Mouse (Mus musculus) spleen, adult 10 weeks (tissue): ENCODE results near the gene Olfr123. TPM values are rescaled to one million over a fixed set of nuclear protein-coding genes. Genes with fewer than 3 reads are reported as not detected.

Experiments
- polyA plus RNA-seq: library from polyadenylated mRNA; stranded (reverse); fragments of 350-450 nt; fragmentation: Illumina TruSeq; extraction: RNeasy Lipid Tissue Mini Kit (QIAGEN cat#74804); gene quantifications from one replicate; pipeline ENCODE4 v1.2.3, GENCODE M21; 2015; ENCODE audit warnings: low replicate concordance; ENCODE audit not compliant: insufficient read depth

Gene Olfr123
- not detected for polyA plus RNA-seq

GRCm38 (mm10) chr17:37793229-37793628 is at the start of gene Olfr123:
Olfr123 (plus strand) TSS chr17:37793529.

GRCm38 (mm10) chr17:37768307-37768706 is 25.0 kb upstream of the Olfr123 start, which contains the start of gene Olfr122:
Olfr122 (plus strand) TSS chr17:37768607.

GRCm38 (mm10) chr17:37799588-37799987 is 6.3 kb downstream of the Olfr123 start, which contains the start of gene Olfr124:
Olfr124 (plus strand) TSS chr17:37799888.

GRCm38 (mm10) chr17:37832649-37833048 is 39.3 kb downstream of the Olfr123 start, which contains the start of gene Olfr125:
Olfr125 (plus strand) TSS chr17:37832949.

GRCm38 (mm10) chr17:37847183-37847582 is 53.9 kb downstream of the Olfr123 start, which contains the start of gene Olfr126:
Olfr126 (plus strand) TSS chr17:37847483.

Other genes starting within 250 kb of the Olfr123 start
- not detected for gene Olfr112, start 224.1 kb upstream of the Olfr123 start, polyA plus RNA-seq
- gene Olfr113, start 215.9 kb upstream of the Olfr123 start, polyA plus RNA-seq, result not detected
- not detected for gene Olfr114, start 200.8 kb upstream of the Olfr123 start, polyA plus RNA-seq
- gene Olfr115, start 166.4 kb upstream of the Olfr123 start, polyA plus RNA-seq, result not detected
- gene Olfr116, start 166.3 kb upstream of the Olfr123 start, polyA plus RNA-seq, result not detected
- not detected for gene Olfr117, start 129.7 kb upstream of the Olfr123 start, polyA plus RNA-seq
- gene Olfr118, start 126.5 kb upstream of the Olfr123 start, polyA plus RNA-seq, result not detected
- gene Olfr119, start 97.0 kb upstream of the Olfr123 start, polyA plus RNA-seq, result not detected
- gene Olfr120, start 71.7 kb upstream of the Olfr123 start, polyA plus RNA-seq, result not detected
- gene Olfr121, start 44.7 kb upstream of the Olfr123 start, polyA plus RNA-seq, result not detected
- not detected for gene Olfr122, start 24.9 kb upstream of the Olfr123 start, polyA plus RNA-seq
- not detected for gene Olfr124, start 6.4 kb downstream of the Olfr123 start, polyA plus RNA-seq
- not detected for gene Olfr125, start 39.4 kb downstream of the Olfr123 start, polyA plus RNA-seq
- not detected for gene Olfr126, start 54.0 kb downstream of the Olfr123 start, polyA plus RNA-seq
- not detected for gene Olfr127, start 106.9 kb downstream of the Olfr123 start, polyA plus RNA-seq
- gene Olfr128, start 127.0 kb downstream of the Olfr123 start, polyA plus RNA-seq, result not detected
- gene Olfr761, start 159.6 kb downstream of the Olfr123 start, polyA plus RNA-seq, result not detected